Mouse (Mus musculus) liver, postnatal 0 days (tissue): ENCODE data around the gene Siae. TPM values are rescaled to one million over a fixed set of nuclear protein-coding genes. Genes with fewer than 3 reads are reported as not detected.

Experiments
- ATAC-seq: fragments of 200-750 bp; cut with Nextera tagmentation; 2 replicates; pipeline ENCODE4 v1.8.0; 2017; ENCODE audit warnings: mild to moderate bottlenecking, moderate library complexity
- DNase-seq: peaks from one replicate; pipeline ENCODE4 v3.0.0-alpha.2; 2016
- H3K27ac ChIP-seq: fragments of 300-500 bp; sonication (generic); 2 replicates; pipeline ENCODE4 v1.5.1; 2014; ENCODE audit warnings: antibody characterized with exemption, moderate library complexity, mild to moderate bottlenecking, low read depth
- H3K27me3 ChIP-seq: fragments of 300-500 bp; sonication (generic); 2 replicates; pipeline ENCODE4 v1.6.1; 2014; ENCODE audit warnings: low read length, control low read depth, mixed read lengths; ENCODE audit not compliant: insufficient read depth
- H3K36me3 ChIP-seq: fragments of 300-500 bp; sonication (generic); replicated peaks from 2 replicates; pipeline ENCODE4 v1.6.1; 2014; ENCODE audit warnings: mild to moderate bottlenecking, control low read depth, low read length, moderate library complexity, mixed read lengths; ENCODE audit not compliant: insufficient read depth
- H3K4me1 ChIP-seq: fragments of 300-500 bp; sonication (generic); 2 replicates; pipeline ENCODE4 v1.6.1; 2014; ENCODE audit warnings: antibody characterized with exemption, mild to moderate bottlenecking, control low read depth; ENCODE audit not compliant: insufficient read depth
- H3K4me2 ChIP-seq: fragments of 300-500 bp; sonication (generic); 2 replicates; pipeline ENCODE4 v1.6.1; 2014; ENCODE audit warnings: low read depth, mild to moderate bottlenecking, low read length, moderate library complexity, mixed read lengths
- H3K4me3 ChIP-seq: fragments of 300-500 bp; sonication (generic); 2 replicates; pipeline ENCODE4 v1.5.1; 2014; ENCODE audit warnings: low read depth, low read length
- H3K9ac ChIP-seq: fragments of 300-500 bp; sonication (generic); replicated peaks from 2 replicates; pipeline ENCODE4 v1.6.1; 2014; ENCODE audit warnings: mild to moderate bottlenecking, moderate library complexity
- H3K9me3 ChIP-seq: fragments of 300-500 bp; sonication (generic); 2 replicates; pipeline ENCODE4 v1.6.1; 2016; ENCODE audit warnings: mild to moderate bottlenecking, control low read depth, low read length, mixed read lengths
- CTCF ChIP-seq: sonication (generic); IDR thresholded peaks from 2 replicates; pipeline ENCODE4 v1.5.1; 2016; ENCODE audit warnings: antibody characterized with exemption, low read depth
- EP300 ChIP-seq: IDR thresholded peaks from 2 replicates; pipeline ENCODE4 v1.6.1; 2016; ENCODE audit warnings: antibody characterized with exemption, low read depth, mild to moderate bottlenecking
- WGBS: fragments of 180-500 bp; shearing (Covaris S2); extraction: QIAGEN DNeasy Blood & Tissue Kit; methylation state at CpG from one replicate; pipeline ENCODE4 v1.1.7; 2014; ENCODE audit not compliant: insufficient replicate concordance; 5-methylcytosine and 5-hydroxymethylcytosine counted together
- polyA plus RNA-seq: library from polyadenylated mRNA; unstranded; fragments of >200 nt; fragmentation: Nextera tagmentation; extraction: Ambion mirVana; gene quantifications from 2 replicates; pipeline ENCODE4 v1.2.1, GENCODE M21; 2015

Gene Siae
- polyA plus RNA-seq, 1 experiment from 2014 or later = 5.2 TPM

DNA sequence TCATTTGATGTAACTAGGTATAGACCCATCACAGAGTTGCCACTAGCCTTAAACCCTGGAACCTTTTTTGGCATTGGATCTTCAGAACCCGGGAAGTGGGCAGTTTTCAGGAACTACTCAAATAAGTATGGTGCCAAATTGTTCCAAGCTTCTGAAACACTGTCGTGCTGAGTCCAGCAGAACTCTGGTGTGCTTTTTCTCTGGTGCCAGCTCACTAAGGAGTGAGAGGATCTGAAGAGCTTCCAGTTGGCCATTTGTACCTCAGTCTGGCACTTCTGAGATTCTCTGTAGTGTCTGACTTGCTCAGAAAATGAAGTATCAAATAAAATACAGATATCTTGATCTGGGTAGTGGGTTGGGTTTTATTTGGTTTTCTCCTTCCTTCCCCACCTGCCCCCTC, 35.5 kb upstream of the Siae start:
- WGBS = 77% methylated on average over 2 of the region's 2 CpGs
- Histone ChIP-seq H3K4me3 (no peak overlapping the region), H3K4me1 (peaks cover 6% of the 10 kb centered on the region), H3K4me2 (no peak overlapping the region), H3K36me3 (peaks cover 16% of the 10 kb centered on the region; the same call in 1 of the 2 replicates), H3K27ac (no peak overlapping the region), H3K9ac (no peak overlapping the region), H3K27me3 (no peaks in the 10 kb centered on the region), H3K9me3 (no peaks in the 10 kb centered on the region)
- ATAC-seq (no peak), DNase-seq (no peak)
- TF ChIP-seq CTCF = no peak
- no peak for TF ChIP-seq EP300

GRCm38 (mm10) chr9:37525461-37525860, 30.0 kb upstream of the Siae start:
- ATAC-seq (no peak), DNase-seq (no peak)
- peaks cover 13% of the 10 kb centered on the region for H3K4me1 ChIP-seq
- TF ChIP-seq EP300 (no peak), CTCF (no peak)
- peaks cover 37% of the 10 kb centered on the region for H3K27me3 ChIP-seq
- H3K27ac ChIP-seq = no peak overlapping the region
- no peak overlapping the region for H3K4me3 ChIP-seq
- no peak overlapping the region for H3K4me2 ChIP-seq
- no peak overlapping the region for H3K9ac ChIP-seq
- WGBS = 75% methylated on average over 2 of the region's 2 CpGs
- H3K9me3 ChIP-seq = no peaks in the 10 kb centered on the region
- H3K36me3 ChIP-seq = peaks cover 11% of the 10 kb centered on the region; the same call in 1 of the 2 replicates

GRCm38 (mm10) chr9:37526443-37527395, 28.8 kb upstream of the Siae start:
- peak; percentile 35 for DNase-seq
- 23% methylated on average over 21 of the region's 21 CpGs for WGBS
- Histone ChIP-seq H3K9ac (no peak overlapping the region), H3K4me3 (peak overlapping the region; percentile 41; the same call in 1 of the 2 replicates), H3K9me3 (no peaks in the 10 kb centered on the region), H3K4me2 (peak overlapping the region; percentile 72), H3K27me3 (peaks cover 48% of the 10 kb centered on the region), H3K36me3 (peaks cover 11% of the 10 kb centered on the region; the same call in 1 of the 2 replicates), H3K4me1 (peaks cover 19% of the 10 kb centered on the region), H3K27ac (no peak overlapping the region)
- TF ChIP-seq CTCF (peak; percentile 45), EP300 (no peak)
- no peak for ATAC-seq

DNA sequence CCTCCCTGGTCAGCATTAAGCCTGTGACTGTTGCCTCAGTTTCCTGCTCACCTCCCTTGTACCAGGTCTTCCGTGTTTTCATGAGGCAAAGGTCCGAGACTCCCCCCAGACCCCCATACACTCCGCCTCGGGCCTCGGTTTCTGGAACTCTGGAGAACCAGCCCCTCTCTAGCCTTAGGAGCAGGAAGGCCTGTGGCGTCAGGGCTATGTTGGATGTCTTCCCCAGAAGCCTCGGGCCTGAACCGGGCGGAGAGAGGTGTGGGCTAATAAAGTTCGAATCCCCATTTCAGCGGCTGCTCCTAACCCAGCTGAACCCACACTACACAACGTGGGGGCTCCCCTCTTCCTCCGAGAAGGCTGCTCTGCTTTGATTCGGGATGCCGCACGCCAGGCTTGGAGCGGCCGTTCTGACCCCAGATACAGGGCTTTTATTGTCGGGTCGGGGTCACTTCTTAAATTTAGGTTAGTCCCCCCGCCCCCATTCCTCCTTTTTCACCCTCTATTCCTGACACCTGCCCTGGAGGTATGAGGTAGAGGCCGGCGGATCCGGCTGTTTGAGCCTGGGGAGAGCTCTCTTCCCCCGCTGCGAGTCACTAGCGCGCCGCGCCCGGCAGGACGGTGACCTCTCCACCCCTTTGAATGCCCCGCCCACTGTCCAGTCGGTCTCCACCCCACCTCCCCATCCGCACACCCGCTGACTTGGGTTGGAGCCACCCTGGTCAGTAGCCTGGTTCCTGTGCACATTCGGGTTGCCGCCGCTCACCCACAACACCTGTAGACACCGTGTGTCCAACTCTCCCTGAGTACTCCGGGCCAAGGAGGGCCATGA, 27.9 kb upstream of the Siae start, which contains the start of gene Esam:
TSS of gene Esam (plus strand) at position 683 of the 829 bp plus-strand sequence.
- Histone ChIP-seq H3K9me3 (no peaks in the 10 kb centered on the region), H3K4me3 (peak within 1 kb of the TSS; percentile 41), H3K9ac (peak within 1 kb of the TSS; percentile 55; the same call in 1 of the 2 replicates), H3K27me3 (peaks cover 48% of the 10 kb centered on the region), H3K4me2 (peak within 1 kb of the TSS; percentile 72), H3K4me1 (peaks cover 19% of the 10 kb centered on the region), H3K36me3 (peaks cover 11% of the 10 kb centered on the region; the same call in 1 of the 2 replicates), H3K27ac (peak within 1 kb of the TSS; percentile 69)
- ATAC-seq (peak; percentile 72), DNase-seq (peak; percentile 78)
- no peak for TF ChIP-seq EP300
- 0 out of 2 replicates have a peak, but pooled peaks have one; percentile 5 for TF ChIP-seq CTCF
- WGBS = 5% methylated on average over 41 of the region's 41 CpGs

GRCm38 (mm10) chr9:37528225-37528970, 27.1 kb upstream of the Siae start:
- DNase-seq (no peak), ATAC-seq (no peak)
- 0 out of 2 replicates have a peak, but pooled peaks have one; percentile 54 for TF ChIP-seq EP300
- TF ChIP-seq CTCF = no peak
- H3K27ac ChIP-seq = peak overlapping the region; percentile 69
- H3K9ac ChIP-seq = no peak overlapping the region
- H3K27me3 ChIP-seq = peaks cover 48% of the 10 kb centered on the region
- H3K4me1 ChIP-seq = peaks cover 19% of the 10 kb centered on the region
- H3K36me3 ChIP-seq = peaks cover 8% of the 10 kb centered on the region; the same call in 1 of the 2 replicates
- 24% methylated on average over 9 of the region's 9 CpGs for WGBS
- peak overlapping the region; percentile 41 for H3K4me3 ChIP-seq
- H3K4me2 ChIP-seq = peak overlapping the region; percentile 72; the same call in 1 of the 2 replicates
- no peaks in the 10 kb centered on the region for H3K9me3 ChIP-seq
